Mouse (Mus musculus) CH12.LX (cell line): ENCODE measurements around the gene Hba-a2. TPM values are rescaled to one million over a fixed set of nuclear protein-coding genes. Genes with fewer than 3 reads are reported as not detected.
"Not testable (repeated sequence)": the region's sequence is repeated elsewhere in the genome, so short reads cannot be mapped to it uniquely, and the experiment has no call there.

Source experiments
- DNase-seq: peaks from one replicate; pipeline ENCODE4 v3.0.0-alpha.2; 2013; ENCODE audit errors: extremely low read depth
- H3K27ac ChIP-seq: 2 replicates; pipeline ENCODE4 v1.5.1; 2012; ENCODE audit warnings: low read depth, mild to moderate bottlenecking, control low read depth, moderate library complexity; ENCODE audit not compliant: insufficient read depth
- H3K27me3 ChIP-seq: replicated peaks from 2 replicates; pipeline ENCODE3; 2012; ENCODE audit warnings: inconsistent platforms
- H3K36me3 ChIP-seq, 2 experiments: replicated peaks in 1 of 2; 2 replicates each; pipeline versions ENCODE3 to v1.6.1; 2012; ENCODE audit warnings: inconsistent platforms in 1 of 2, low read length in 1 of 2, mild to moderate bottlenecking in 1 of 2, mixed read lengths in 1 of 2, moderate library complexity in 1 of 2; ENCODE audit not compliant: control insufficient read depth in 1 of 2, insufficient read depth in 1 of 2
- H3K4me1 ChIP-seq, 2 experiments: 2 replicates each; pipeline ENCODE4 v1.6.1; 2012; ENCODE audit warnings: inconsistent platforms in 1 of 2, moderate library complexity in 1 of 2; ENCODE audit not compliant: insufficient read depth in 2 of 2, control insufficient read depth in 1 of 2
- H3K4me2 ChIP-seq: 2 replicates; pipeline ENCODE4 v1.6.1; 2012; ENCODE audit warnings: low read depth, mild to moderate bottlenecking, control low read depth; ENCODE audit not compliant: poor library complexity, insufficient read depth, severe bottlenecking
- H3K4me3 ChIP-seq, 3 experiments: fragments of 150-350 bp in 1 of 3; sonication (generic) in 1 of 3; replicated peaks in 1 of 3; 2 replicates each; pipeline versions ENCODE3 to v1.5.1; 2011 to 2012; ENCODE audit warnings: low read depth in 2 of 3, low read length in 2 of 3, mild to moderate bottlenecking in 2 of 3, moderate library complexity in 2 of 3, control low read depth in 1 of 3, improper control_type of control experiment in 1 of 3, inconsistent platforms in 1 of 3, mixed read lengths in 1 of 3; ENCODE audit not compliant: poor library complexity in 1 of 3
- H3K79me2 ChIP-seq: replicated peaks from 2 replicates; pipeline ENCODE4 v1.6.1; 2012; ENCODE audit warnings: mild to moderate bottlenecking, moderate library complexity; ENCODE audit not compliant: control insufficient read depth, poor library complexity, insufficient read depth, severe bottlenecking; ENCODE audit errors: extremely low read depth
- H3K9ac ChIP-seq: 2 replicates; pipeline ENCODE4 v1.6.1; 2012; ENCODE audit warnings: low read depth, mild to moderate bottlenecking, control low read depth, moderate library complexity; ENCODE audit not compliant: insufficient read depth
- H3K9me3 ChIP-seq: replicated peaks from 2 replicates; pipeline ENCODE3; 2012; ENCODE audit warnings: low read length, inconsistent platforms, mixed read lengths
- BHLHE40 ChIP-seq: IDR thresholded peaks from 2 replicates; pipeline ENCODE4 v1.6.1; 2011; ENCODE audit warnings: mild to moderate bottlenecking, low read depth, low read length, improper control_type of control experiment
- CHD2 ChIP-seq: IDR thresholded peaks from 2 replicates; pipeline ENCODE4 v1.6.1; 2011; ENCODE audit warnings: low read length, improper control_type of control experiment
- CTCF ChIP-seq, 2 experiments: IDR thresholded peaks in 1 of 2; conservative IDR thresholded peaks in 1 of 2; 2 replicates each; pipeline ENCODE4 v1.5.1; 2011 to 2012; ENCODE audit warnings: low read depth in 2 of 2, low read length in 2 of 2, improper control_type of control experiment in 1 of 2, inconsistent platforms in 1 of 2, mild to moderate bottlenecking in 1 of 2, moderate library complexity in 1 of 2
- GABPA ChIP-seq: IDR thresholded peaks from 2 replicates; pipeline ENCODE4 v1.6.1; 2012; ENCODE audit warnings: low read depth, low read length, improper control_type of control experiment, inconsistent platforms; ENCODE audit not compliant: insufficient replicate concordance
- IRF4 ChIP-seq: IDR thresholded peaks from 2 replicates; pipeline ENCODE4 v1.6.1; 2014; ENCODE audit warnings: low read depth, mild to moderate bottlenecking, inconsistent platforms, low read length, improper control_type of control experiment
- KAT2A ChIP-seq: IDR thresholded peaks from 2 replicates; pipeline ENCODE4 v1.6.1; 2012; ENCODE audit warnings: low read length, improper control_type of control experiment, inconsistent platforms; ENCODE audit not compliant: insufficient replicate concordance
- MAX ChIP-seq: IDR thresholded peaks from 2 replicates; pipeline ENCODE4 v1.6.1; 2011; ENCODE audit warnings: low read length, improper control_type of control experiment
- MYC ChIP-seq: IDR thresholded peaks from 2 replicates; pipeline ENCODE4 v1.6.1; 2011; ENCODE audit warnings: low read depth, mild to moderate bottlenecking, improper control_type of control experiment, low read length
- NRF1 ChIP-seq: IDR thresholded peaks from 2 replicates; pipeline ENCODE4 v1.6.1; 2014; ENCODE audit warnings: low read depth, mild to moderate bottlenecking, inconsistent platforms, low read length, improper control_type of control experiment, moderate library complexity
- PAX5 ChIP-seq: IDR thresholded peaks from 2 replicates; pipeline ENCODE4 v1.6.1; 2012; ENCODE audit warnings: low read length, inconsistent platforms, mixed read lengths
- POLR2AphosphoS2 ChIP-seq: IDR thresholded peaks from 2 replicates; pipeline ENCODE4 v1.6.1; 2011; ENCODE audit warnings: low read depth, low read length, improper control_type of control experiment
- RAD21 ChIP-seq: IDR thresholded peaks from 2 replicates; pipeline ENCODE4 v1.6.1; 2011; ENCODE audit warnings: low read depth, mild to moderate bottlenecking, low read length, improper control_type of control experiment, moderate library complexity
- SIN3A ChIP-seq: IDR thresholded peaks from 2 replicates; pipeline ENCODE4 v1.6.1; 2012; ENCODE audit warnings: low read length, improper control_type of control experiment, inconsistent platforms
- SMC3 ChIP-seq: IDR thresholded peaks from 2 replicates; pipeline ENCODE4 v1.6.1; 2011; ENCODE audit warnings: low read depth, low read length, improper control_type of control experiment
- dilution Hi-C: fragments of 300-500 bp; cut with MboI; formaldehyde crosslinking; loops from 2 replicates; pipeline ENCODE4 v1.14.3; 2020; ENCODE audit warnings: low sequenced_read_pairs; ENCODE audit not compliant: extremely low pct_unique_long_range_greater_than_20kb, extremely low pct_ligation_motif_present
- in situ Hi-C: fragments of 300-500 bp; cut with MboI; formaldehyde crosslinking; loops from 3 replicates; pipeline ENCODE4 v1.14.3; 2019; ENCODE audit warnings: low sequenced_read_pairs, low pct_ligation_motif_present, low pct_unique_long_range_greater_than_20kb, mixed read lengths
- polyA plus RNA-seq: library from polyadenylated mRNA; unstranded; fragments of >175 nt; gene quantifications from 2 replicates; pipeline ENCODE4 v1.2.1, GENCODE M21; 2012; ENCODE audit warnings: low read depth; ENCODE audit not compliant: insufficient read length
- total RNA-seq, 2 experiments: library from RNA; depleted of rRNA; stranded (reverse); fragments of 300-350 nt in 1 of 2; fragments of >200 nt in 1 of 2; gene quantifications; 2 replicates each; pipeline ENCODE4 v1.2.3; 2012 to 2014

Gene Hba-a2
- 2.6 and 4.6 TPM in 2 replicates for total RNA-seq (2012; rRNA removed)
- 2.9 and 3.1 TPM in 2 replicates for total RNA-seq (2014; rRNA removed)
- polyA plus RNA-seq, result 10.3 and 13.3 TPM in 2 replicates

- H3K9ac ChIP-seq, dilution Hi-C loops, H3K36me3 ChIP-seq, in situ Hi-C loops, H3K4me2 ChIP-seq, H3K4me3 ChIP-seq, H3K79me2 ChIP-seq, DNase-seq, H3K27me3 ChIP-seq, H3K9me3 ChIP-seq, H3K27ac ChIP-seq: not testable (repeated sequence)
- H3K4me1 ChIP-seq, result peaks cover 5 to 12% of the 10 kb centered on the region in 2 experiments; a peak in 1 of 4 replicates
Measured at GRCm38 (mm10) chr11:32296203-32296602, at the start of gene Hba-a2. TSS of gene Hba-a2 (plus strand) at chr11:32296489.

GRCm38 (mm10) chr11:32247068-32247467 lies 49.2 kb upstream of the Hba-a2 start:
- in situ Hi-C loops (no loop called here), dilution Hi-C loops (no loop called here)
- H3K27ac ChIP-seq, result no peak overlapping the region
- no peak overlapping the region for H3K9ac ChIP-seq
- no peak overlapping the region for H3K4me3 ChIP-seq
- no peak overlapping the region for H3K4me2 ChIP-seq
- peaks cover 0 to 57% of the 10 kb centered on the region in 2 experiments; a peak in 2 of 4 replicates for H3K4me1 ChIP-seq
- H3K27me3 ChIP-seq, result no peaks in the 10 kb centered on the region
- DNase-seq, result no peak
- peaks cover 69 to 97% of the 10 kb centered on the region in 2 experiments for H3K36me3 ChIP-seq
- H3K79me2 ChIP-seq, result no peaks in the 10 kb centered on the region
- TF ChIP-seq RAD21 (peak; percentile 70), KAT2A (no peak), NRF1 (no peak), SIN3A (no peak), CTCF (conservative IDR thresholded peaks at IDR 0.05 in 1 of 2, IDR thresholded peaks at IDR 0.05 in 1 of 2; ENCODE audit: low read depth in 2 of 2, low read length in 2 of 2) (peak; percentile 43 to 78), IRF4 (peak; percentile 41; the same call in 1 of the 2 replicates), SMC3 (peak; percentile 80)
- no peaks in the 10 kb centered on the region for H3K9me3 ChIP-seq

GRCm38 (mm10) chr11:32248350-32248749 lies 47.9 kb upstream of the Hba-a2 start:
- Histone ChIP-seq H3K79me2 (no peaks in the 10 kb centered on the region), H3K4me3 (no peak overlapping the region), H3K4me1 (peaks cover 0 to 52% of the 10 kb centered on the region in 2 experiments; a peak in 2 of 4 replicates), H3K4me2 (no peak overlapping the region), H3K9ac (no peak overlapping the region), H3K27ac (no peak overlapping the region), H3K27me3 (no peaks in the 10 kb centered on the region), H3K9me3 (no peaks in the 10 kb centered on the region), H3K36me3 (peaks cover 67 to 97% of the 10 kb centered on the region in 2 experiments)
- in situ Hi-C loops, result no loop called here
- dilution Hi-C loops, result no loop called here
- no peak for DNase-seq
- TF ChIP-seq MYC (no peak), CHD2 (no peak), MAX (no peak), IRF4 (no peak), GABPA (no peak), BHLHE40 (no peak), POLR2AphosphoS2 (no peak), PAX5 (no peak)
